Mouse (Mus musculus) heart, adult 8-10 months (tissue): ENCODE data around the gene Nkd1. TPM values are rescaled to one million over a fixed set of nuclear protein-coding genes. Genes with fewer than 3 reads are reported as not detected.

ENCODE experiments used
- DNase-seq: peaks from one replicate; pipeline ENCODE4 v3.0.0; 2022; ENCODE audit warnings: low spot score
- total RNA-seq, 4 experiments: library from RNA; stranded (reverse); gene quantifications; 2 replicates each; pipeline ENCODE4 v1.2.4; 2022

Gene Nkd1
- total RNA-seq, 4 experiments from 2014 or later: 1.8 to 2.3 (median 2.0) TPM

- DNase-seq: no peak
Measured at GRCm38 (mm10) chr8:88572941-88573645, 51.9 kb downstream of the Nkd1 start.

- DNase-seq: no peak
Measured at GRCm38 (mm10) chr8:88574975-88575374, 53.8 kb downstream of the Nkd1 start.

- peak; percentile 33 for DNase-seq
Measured at GRCm38 (mm10) chr8:88576351-88577142, 55.4 kb downstream of the Nkd1 start.

GRCm38 (mm10) chr8:88577666-88578065 is 56.5 kb downstream of the Nkd1 start:
- DNase-seq: no peak

GRCm38 (mm10) chr8:88578413-88579175 is 57.4 kb downstream of the Nkd1 start:
- DNase-seq: no peak

GRCm38 (mm10) chr8:88579246-88579645 is 58.1 kb downstream of the Nkd1 start:
- no peak for DNase-seq

- DNase-seq: no peak
Measured at GRCm38 (mm10) chr8:88579668-88580330, 58.6 kb downstream of the Nkd1 start.

GRCm38 (mm10) chr8:88580785-88581184 is 59.6 kb downstream of the Nkd1 start:
- DNase-seq: no peak

GRCm38 (mm10) chr8:88583863-88584262 is 62.7 kb downstream of the Nkd1 start:
- DNase-seq: no peak

- no peak for DNase-seq
Measured at GRCm38 (mm10) chr8:88588205-88588889, 67.2 kb downstream of the Nkd1 start.

GRCm38 (mm10) chr8:88590226-88590625 is 69.1 kb downstream of the Nkd1 start:
- DNase-seq: no peak

GRCm38 (mm10) chr8:88593947-88594346 is 72.8 kb downstream of the Nkd1 start:
- DNase-seq: no peak

- DNase-seq: no peak
Measured at GRCm38 (mm10) chr8:88596042-88596441, 74.9 kb downstream of the Nkd1 start.

- no peak for DNase-seq
Measured at GRCm38 (mm10) chr8:88598578-88598977, 77.4 kb downstream of the Nkd1 start.

- no peak for DNase-seq
Measured at GRCm38 (mm10) chr8:88599491-88599890, 78.3 kb downstream of the Nkd1 start.

GRCm38 (mm10) chr8:88603446-88603989 is 82.4 kb downstream of the Nkd1 start:
- DNase-seq: no peak

GRCm38 (mm10) chr8:88604065-88605038 is 83.2 kb downstream of the Nkd1 start:
- peak; percentile 15 for DNase-seq

GRCm38 (mm10) chr8:88605361-88606040 is 84.3 kb downstream of the Nkd1 start:
- no peak for DNase-seq

GRCm38 (mm10) chr8:88609036-88609435 is 87.9 kb downstream of the Nkd1 start:
- DNase-seq: no peak
